10 mouse cellular contexts compared by ENCODE assay signal in the genomic region with DNA sequence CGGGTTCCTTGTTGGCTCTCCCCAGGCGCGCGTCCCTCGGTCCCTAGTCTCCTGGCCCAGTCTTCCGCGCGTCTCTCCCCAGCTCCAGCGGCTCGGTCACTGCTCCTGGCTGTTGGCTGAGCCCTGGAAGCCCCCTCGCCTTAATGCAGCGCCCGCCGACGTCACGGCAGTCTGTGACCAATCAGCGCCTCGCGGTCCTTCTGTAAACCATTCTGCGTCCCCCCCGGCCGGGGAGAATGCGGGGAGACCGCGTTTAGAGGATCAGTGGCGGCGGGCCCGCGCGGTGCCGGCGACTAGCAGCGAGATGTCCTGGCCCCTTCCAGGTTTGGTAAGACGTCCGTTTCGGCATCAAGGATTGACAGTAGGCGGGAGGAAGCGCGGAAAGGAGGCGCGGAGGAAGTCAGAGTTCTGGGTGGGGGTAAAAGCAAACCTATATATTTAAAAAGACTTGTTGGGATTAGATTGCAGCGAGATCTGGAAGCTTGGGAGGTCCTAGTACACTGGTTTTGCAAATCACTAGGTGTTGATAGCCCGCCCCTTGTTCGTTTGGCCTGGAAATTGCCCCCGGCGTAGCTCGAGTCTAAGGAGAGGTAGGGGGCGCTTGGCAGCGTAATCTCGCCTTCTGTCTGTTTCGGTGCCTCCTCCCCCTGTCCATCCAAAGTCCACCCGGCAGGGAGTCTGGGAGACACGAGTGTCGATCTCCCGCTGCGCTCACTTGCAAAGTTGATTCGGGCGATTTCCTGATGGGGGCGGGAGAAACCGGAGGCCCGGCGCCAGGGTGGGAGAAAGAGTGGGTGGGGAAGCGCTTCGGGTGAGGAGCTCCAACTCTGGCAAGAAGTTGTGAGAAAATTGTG. TPM values are rescaled to one million over a fixed set of nuclear protein-coding genes. Genes with fewer than 3 reads are reported as not detected.
DNase-seq lines count a peak whose midpoint lies in the region; ATAC-seq and TF ChIP-seq lines count a peak whose summit lies in the region.
"Had no signal": no experiment of that assay in that cellular context is flagged by ENCODE, and none has a peak within 500 bp of the region (broad histone marks: within the 10 kb centered on the region; RNA-seq: fewer than 3 reads in every experiment).

A gene (minus strand): TSS at position 115 of the 854 bp plus-strand sequence.

- 1% methylated on average over 64 of the region's 64 CpGs for WGBS in bone marrow, adult 2 months
- WGBS in forebrain, embryonic 10.5 days: under 1% methylated on average over 64 of the region's 64 CpGs
- under 1% methylated on average over 64 of the region's 64 CpGs for WGBS in midbrain, embryonic 12.5 days

- H3K4me1 ChIP-seq in bone marrow, adult 2 months (ENCODE audit: control insufficient read depth, insufficient read depth, low read length): peaks cover 2% of the 10 kb centered on the region
- H3K4me1 ChIP-seq in forebrain, embryonic 10.5 days: peaks cover 61% of the 10 kb centered on the region
- peaks cover 48% of the 10 kb centered on the region for H3K4me1 ChIP-seq in midbrain, embryonic 12.5 days

- H3K4me3 ChIP-seq in gastrocnemius, adult 2 months: peak within 1 kb of the TSS; percentile 68
- H3K4me3 ChIP-seq in bone marrow, adult 2 months (replicated peaks; ENCODE audit: control insufficient read depth, low read depth, low read length): peak within 1 kb of the TSS; percentile 8
- peak within 1 kb of the TSS; percentile 61 for H3K4me3 ChIP-seq in forebrain, embryonic 10.5 days
- H3K4me3 ChIP-seq in midbrain, embryonic 12.5 days: peak within 1 kb of the TSS; percentile 57

- H3K36me3 ChIP-seq in forebrain, embryonic 10.5 days (replicated peaks): no peaks in the 10 kb centered on the region
- H3K36me3 ChIP-seq in midbrain, embryonic 12.5 days: no peaks in the 10 kb centered on the region

- DNase-seq in gastrocnemius, adult 2 months: peak; percentile 38
- DNase-seq in gastrocnemius, postnatal 4 days (ENCODE audit: low spot score in 2 of 2): no peak
- DNase-seq in forebrain, embryonic 10.5 days (ENCODE audit: extremely low spot score, low spot score): peak; percentile 83
- DNase-seq in kidney, adult 11 months: peak; percentile 88
- no peak for DNase-seq in natural killer cell, adult 2 months (ENCODE audit: low spot score in 2 of 2)
- no peak for DNase-seq in spleen, postnatal 14 days (ENCODE audit: low spot score in 2 of 2)

- peak; percentile 94 for ATAC-seq in midbrain, embryonic 12.5 days (ENCODE audit: low FRiP score, low read depth)

- TF ChIP-seq POLR2A in bone marrow, adult 2 months (IDR thresholded peaks at IDR 0.05; ENCODE audit: borderline replicate concordance, control insufficient read depth, low read depth, low read length): no peak

- 0 out of 2 replicates have a peak, but pooled peaks cover 3% of the 10 kb centered on the region for H3K9me3 ChIP-seq in forebrain, embryonic 10.5 days
- no peaks in the 10 kb centered on the region for H3K9me3 ChIP-seq in midbrain, embryonic 12.5 days

- no peak for TF ChIP-seq CTCF in gastrocnemius, adult 2 months (IDR thresholded peaks at IDR 0.05)
- TF ChIP-seq CTCF in bone marrow, adult 2 months (IDR thresholded peaks at IDR 0.05; ENCODE audit: control insufficient read depth, insufficient read depth, low read length): no peak

- H3K27ac ChIP-seq in gastrocnemius, adult 2 months: no peak within 1 kb of the TSS
- H3K27ac ChIP-seq in bone marrow, adult 2 months (ENCODE audit: control insufficient read depth, insufficient read depth, low read depth, low read length, poor library complexity): no peak within 1 kb of the TSS
- peak within 1 kb of the TSS; percentile 40 for H3K27ac ChIP-seq in forebrain, embryonic 10.5 days
- H3K27ac ChIP-seq in midbrain, embryonic 12.5 days (replicated peaks): peak within 1 kb of the TSS; percentile 81

- H3K9ac ChIP-seq in midbrain, embryonic 12.5 days (replicated peaks): peak within 1 kb of the TSS; percentile 79

- intact Hi-C loops in gastrocnemius, adult 2 months (cut with DNase I): no loop called here

- H3K4me2 ChIP-seq in midbrain, embryonic 12.5 days (replicated peaks): peak within 1 kb of the TSS; percentile 82

- peaks cover 100% of the 10 kb centered on the region for H3K27me3 ChIP-seq in forebrain, embryonic 10.5 days (ENCODE audit: poor library complexity, severe bottlenecking)
- H3K27me3 ChIP-seq in midbrain, embryonic 12.5 days: peaks cover 100% of the 10 kb centered on the region

RNA-seq across cellular contexts. Expression of the gene that starts here (rescaled TPM):
- not detected for total RNA-seq in gastrocnemius, adult 2 months (2021)
- not detected for total RNA-seq in gastrocnemius, postnatal 4 days (2021)
- not detected in 2 replicates for polyA plus RNA-seq in bone marrow, adult 2 months (2011; ENCODE audit: insufficient read depth, insufficient read length, low replicate concordance, missing spikeins)
- 1.3 and 2.6 TPM in 2 replicates for polyA plus RNA-seq in forebrain, embryonic 10.5 days (2016; fragmentation: Nextera tagmentation; extraction: Ambion mirVana)
- polyA plus RNA-seq in midbrain, embryonic 12.5 days (2016; fragmentation: Nextera tagmentation; extraction: Ambion mirVana): 50.5 and 55.0 TPM in 2 replicates
- total RNA-seq: left cerebral cortex, postnatal 36 days had no signal
- polyA plus RNA-seq: C2C12 had no signal

Comparison
In these comparisons a context has a peak if more than half of its experiments do, and no peak if none do; other contexts are left out.
1. RNA of the gene that starts here (polyA plus RNA-seq): 50.5 to 55.0 TPM in midbrain, embryonic 12.5 days; 1.3 to 2.6 TPM in forebrain, embryonic 10.5 days and not detected in bone marrow, adult 2 months; every median in the first group is over 10 times any median in the second.
2. Peak in DNase-seq and H3K4me3 ChIP-seq in gastrocnemius, adult 2 months; RNA of the gene not detected or under 1 TPM.
3. DNase-seq: peak in forebrain, embryonic 10.5 days (single experiment) and kidney, adult 11 months (single experiment); none in gastrocnemius, postnatal 4 days (0 of 2), natural killer cell, adult 2 months (0 of 2) and spleen, postnatal 14 days (0 of 2).
4. H3K27ac ChIP-seq: peak in forebrain, embryonic 10.5 days (single experiment) and midbrain, embryonic 12.5 days (single experiment); none in gastrocnemius, adult 2 months (single experiment) and bone marrow, adult 2 months (single experiment).
5. H3K4me3 ChIP-seq: peak in every context shown above with its lines; median percentile 68 in gastrocnemius, adult 2 months; 61 in forebrain, embryonic 10.5 days; 57 in midbrain, embryonic 12.5 days; 8 in bone marrow, adult 2 months.